Mouse (Mus musculus) bone marrow, adult 2 months (tissue): ENCODE measurements around the gene Phactr2.

Experiments used
- CTCF ChIP-seq: fragments of 200-500 bp; IDR thresholded peaks from 2 replicates; pipeline ENCODE4 v1.5.1; 2011; ENCODE audit warnings: low read length, control low read depth; ENCODE audit not compliant: control insufficient read depth, insufficient read depth
- POLR2A ChIP-seq: fragments of 200-500 bp; IDR thresholded peaks from 2 replicates; pipeline ENCODE4 v1.6.1; 2011; ENCODE audit warnings: low read depth, mild to moderate bottlenecking, control low read depth, low read length, borderline replicate concordance; ENCODE audit not compliant: control insufficient read depth

- TF ChIP-seq CTCF (no peak), POLR2A (no peak)
These were observed 4.0 kb downstream of the Phactr2 start for GRCm38 (mm10) chr10:13470236-13470635.
